Mouse (Mus musculus) megakaryocyte, embryonic 14.5 days (primary cell): ENCODE measurements at regions not wholly inside any gene's neighbourhood (a gene's known extent, or its start where the extent isn't known, plus 50 kb on each side); places are given as distances from the start of the nearest gene placed in this dataset.

ENCODE experiments used
- H3K27me3 ChIP-seq: replicated peaks from 2 replicates; pipeline ENCODE3; 2012; ENCODE audit warnings: inconsistent platforms
- H3K36me3 ChIP-seq: replicated peaks from 2 replicates; pipeline ENCODE3; 2012; ENCODE audit warnings: low read length, inconsistent platforms, mixed read lengths
- H3K4me1 ChIP-seq: 2 replicates; pipeline ENCODE4 v1.6.1; 2012; ENCODE audit warnings: inconsistent platforms
- H3K4me3 ChIP-seq: replicated peaks from 2 replicates; pipeline ENCODE3; 2012; ENCODE audit warnings: moderate library complexity, mild to moderate bottlenecking, inconsistent platforms
- H3K9me3 ChIP-seq: 2 replicates; pipeline ENCODE4 v1.6.1; 2012; ENCODE audit warnings: inconsistent platforms
- FLI1 ChIP-seq: IDR thresholded peaks from 2 replicates; pipeline ENCODE4 v1.6.1; 2012; ENCODE audit warnings: low read length, inconsistent platforms, mixed read lengths
- GATA1 ChIP-seq: IDR thresholded peaks from 3 replicates; pipeline ENCODE4 v1.6.1; 2012; ENCODE audit warnings: mixed read lengths, low read length, inconsistent platforms, borderline replicate concordance

- TF ChIP-seq FLI1 (no peak), GATA1 (no peak)
- H3K4me1 ChIP-seq, result no peaks in the 10 kb centered on the region
- no peak overlapping the region for H3K4me3 ChIP-seq
- H3K9me3 ChIP-seq, result no peaks in the 10 kb centered on the region
- H3K27me3 ChIP-seq, result no peaks in the 10 kb centered on the region
- H3K36me3 ChIP-seq, result no peaks in the 10 kb centered on the region
These were observed 254.8 kb upstream of the Rnf32 start for GRCm38 (mm10) chr5:28940972-28941371.

GRCm38 (mm10) chr5:28919296-28920063, 276.3 kb upstream of the Rnf32 start:
- H3K4me1 ChIP-seq, result no peaks in the 10 kb centered on the region
- peaks cover 3% of the 10 kb centered on the region; the same call in 1 of the 2 replicates for H3K9me3 ChIP-seq
- H3K27me3 ChIP-seq, result no peaks in the 10 kb centered on the region
- H3K36me3 ChIP-seq, result no peaks in the 10 kb centered on the region
- no peak overlapping the region for H3K4me3 ChIP-seq
- TF ChIP-seq FLI1 (no peak), GATA1 (no peak)

GRCm38 (mm10) chr5:28904500-28904899, 291.3 kb upstream of the Rnf32 start:
- TF ChIP-seq GATA1, result no peak
- peaks cover 5% of the 10 kb centered on the region; the same call in 1 of the 2 replicates for H3K9me3 ChIP-seq
- H3K4me1 ChIP-seq, result no peaks in the 10 kb centered on the region
- H3K27me3 ChIP-seq, result no peaks in the 10 kb centered on the region
- no peak overlapping the region for H3K4me3 ChIP-seq
- no peaks in the 10 kb centered on the region for H3K36me3 ChIP-seq

GRCm38 (mm10) chr5:28903805-28904320, 291.9 kb upstream of the Rnf32 start:
- no peaks in the 10 kb centered on the region for H3K27me3 ChIP-seq
- H3K36me3 ChIP-seq, result no peaks in the 10 kb centered on the region
- peaks cover 5% of the 10 kb centered on the region; the same call in 1 of the 2 replicates for H3K9me3 ChIP-seq
- TF ChIP-seq FLI1 (no peak), GATA1 (no peak)
- H3K4me3 ChIP-seq, result no peak overlapping the region
- H3K4me1 ChIP-seq, result no peaks in the 10 kb centered on the region

- Histone ChIP-seq H3K36me3 (no peaks in the 10 kb centered on the region), H3K4me3 (no peak overlapping the region), H3K4me1 (peaks cover 3% of the 10 kb centered on the region; the same call in 1 of the 2 replicates), H3K9me3 (no peaks in the 10 kb centered on the region), H3K27me3 (no peaks in the 10 kb centered on the region)
- TF ChIP-seq GATA1 (no peak), FLI1 (no peak)
These were observed 303.0 kb upstream of the Rnf32 start for GRCm38 (mm10) chr5:28892703-28893249.

- no peaks in the 10 kb centered on the region for H3K36me3 ChIP-seq
These were observed 303.8 kb upstream of the Rnf32 start for GRCm38 (mm10) chr5:28891988-28892387.

GRCm38 (mm10) chr5:28884746-28885365, 310.9 kb upstream of the Rnf32 start:
- Histone ChIP-seq H3K36me3 (no peaks in the 10 kb centered on the region), H3K4me1 (no peaks in the 10 kb centered on the region), H3K4me3 (no peak overlapping the region), H3K9me3 (no peaks in the 10 kb centered on the region), H3K27me3 (no peaks in the 10 kb centered on the region)
- TF ChIP-seq FLI1 (no peak), GATA1 (no peak)

More at GRCm38 (mm10) chr5:28891988-28892387, 303.8 kb upstream of the Rnf32 start:
- H3K27me3 ChIP-seq, result no peaks in the 10 kb centered on the region
- no peaks in the 10 kb centered on the region for H3K9me3 ChIP-seq
- H3K4me1 ChIP-seq, result peaks cover 3% of the 10 kb centered on the region; the same call in 1 of the 2 replicates
- TF ChIP-seq GATA1 (no peak), FLI1 (no peak)
- no peak overlapping the region for H3K4me3 ChIP-seq

GRCm38 (mm10) chr5:28876199-28876598, 319.6 kb upstream of the Rnf32 start:
- H3K27me3 ChIP-seq, result no peaks in the 10 kb centered on the region
- H3K9me3 ChIP-seq, result no peaks in the 10 kb centered on the region
- no peaks in the 10 kb centered on the region for H3K36me3 ChIP-seq
- H3K4me1 ChIP-seq, result no peaks in the 10 kb centered on the region
- TF ChIP-seq FLI1 (no peak), GATA1 (no peak)
- H3K4me3 ChIP-seq, result no peak overlapping the region

- H3K4me1 ChIP-seq, result no peaks in the 10 kb centered on the region
- H3K36me3 ChIP-seq, result no peaks in the 10 kb centered on the region
- H3K9me3 ChIP-seq, result no peaks in the 10 kb centered on the region
- H3K4me3 ChIP-seq, result no peak overlapping the region
- H3K27me3 ChIP-seq, result no peaks in the 10 kb centered on the region
- no peak for TF ChIP-seq GATA1
- TF ChIP-seq FLI1, result no peak
These were observed 322.1 kb upstream of the Rnf32 start for GRCm38 (mm10) chr5:28873600-28874265.
